Mouse (Mus musculus) brain, embryonic 14.5 days (tissue): Measurements from ENCODE around the gene Dpf3.

Experiments used
- CTCF ChIP-seq: fragments of 200-500 bp; IDR thresholded peaks from 2 replicates; pipeline ENCODE4 v1.5.1; 2012; ENCODE audit warnings: inconsistent platforms, mild to moderate bottlenecking, moderate library complexity, borderline replicate concordance; ENCODE audit not compliant: insufficient read depth, insufficient read length; ENCODE audit errors: extremely low read depth
- POLR2A ChIP-seq: fragments of 200-500 bp; IDR thresholded peaks from 2 replicates; pipeline ENCODE4 v1.6.1; 2012; ENCODE audit warnings: mild to moderate bottlenecking, inconsistent platforms, borderline replicate concordance; ENCODE audit not compliant: poor library complexity, insufficient read depth, insufficient read length, severe bottlenecking; ENCODE audit errors: extremely low read depth

DNA sequence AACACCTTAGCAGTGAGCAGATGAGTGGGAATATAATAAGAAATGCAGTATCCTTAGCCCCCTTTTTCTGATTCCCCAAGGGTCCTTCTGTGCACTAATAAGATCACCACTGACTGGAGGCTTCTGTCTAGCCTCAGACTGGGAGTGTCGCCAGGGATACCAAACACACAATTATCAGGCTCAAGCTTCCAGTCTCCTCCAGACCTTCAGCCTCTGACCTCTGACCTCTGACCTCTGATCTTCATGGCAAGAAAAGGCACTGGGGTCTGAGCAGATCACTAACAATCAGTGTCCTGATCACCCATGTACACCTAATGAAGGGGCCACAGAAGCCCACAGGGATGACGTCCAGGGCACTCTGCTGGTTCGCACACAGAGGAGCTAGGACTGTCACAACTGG is 125.7 kb downstream of the Dpf3 start:
- TF ChIP-seq CTCF (no peak), POLR2A (no peak)
